Comparison of ENCODE assay signal across 9 mouse cellular contexts in genomic region chr15:102016787-102017186, GRCm38 (mm10). TPM values are rescaled to one million over a fixed set of nuclear protein-coding genes. Genes with fewer than 3 reads are reported as not detected.
DNase-seq lines count a peak whose midpoint lies in the region; ATAC-seq and TF ChIP-seq lines count a peak whose summit lies in the region.
"Had no signal": no experiment of that assay in that cellular context is flagged by ENCODE, and none has a peak within 500 bp of the region (broad histone marks: within the 10 kb centered on the region; RNA-seq: fewer than 3 reads in every experiment).

No protein-coding gene starts in this region.

- H3K4me2 ChIP-seq in intestine, embryonic 16.5 days (ENCODE audit: low read depth, low read length) = peak overlapping the region; percentile 36
- H3K4me2 ChIP-seq in liver, embryonic 12.5 days = no peak overlapping the region
- H3K4me2 ChIP-seq: hindbrain, embryonic 15.5 days had no signal

- WGBS in intestine, embryonic 16.5 days = 21% methylated on average over 7 of the region's 7 CpGs
- 42% methylated on average over 7 of the region's 7 CpGs for WGBS in liver, embryonic 12.5 days (ENCODE audit: insufficient replicate concordance)
- WGBS in small intestine, adult 2 months = 13% methylated on average over 7 of the region's 7 CpGs
- 14% methylated on average over 7 of the region's 7 CpGs for WGBS in limb, embryonic 10.5 days

- DNase-seq in ovary, postnatal 36 days (ENCODE audit: low spot score) = peak; percentile 35
- DNase-seq in ovary, postnatal 10 days (ENCODE audit: low spot score) = no peak
- no peak for DNase-seq in left cerebral cortex, adult 9 months (ENCODE audit: low spot score in 2 of 2)
- no peak for DNase-seq in limb, embryonic 10.5 days (ENCODE audit: low spot score)
- no peak for DNase-seq in embryo, embryonic 10 days (ENCODE audit: low spot score)

- H3K27me3 ChIP-seq in intestine, embryonic 16.5 days (replicated peaks; ENCODE audit: control insufficient read depth, insufficient read depth, low read length) = no peaks in the 10 kb centered on the region
- H3K27me3 ChIP-seq in liver, embryonic 12.5 days (replicated peaks) = 0 out of 2 replicates have a peak, but pooled peaks cover 4% of the 10 kb centered on the region
- H3K27me3 ChIP-seq in small intestine, adult 2 months (ENCODE audit: control insufficient read depth, insufficient read depth, low read length) = no peaks in the 10 kb centered on the region
- peaks cover 11% of the 10 kb centered on the region for H3K27me3 ChIP-seq in limb, embryonic 10.5 days (ENCODE audit: low read depth, poor library complexity, severe bottlenecking)
- H3K27me3 ChIP-seq: hindbrain, embryonic 15.5 days had no signal

- H3K9me3 ChIP-seq in intestine, embryonic 16.5 days (ENCODE audit: control insufficient read depth, low read length) = no peaks in the 10 kb centered on the region
- H3K9me3 ChIP-seq in liver, embryonic 12.5 days (replicated peaks) = no peaks in the 10 kb centered on the region
- H3K9me3 ChIP-seq in limb, embryonic 10.5 days (replicated peaks) = no peaks in the 10 kb centered on the region
- H3K9me3 ChIP-seq: hindbrain, embryonic 15.5 days had no signal

- peak overlapping the region; percentile 98 for H3K27ac ChIP-seq in intestine, embryonic 16.5 days (ENCODE audit: low read length)
- peak overlapping the region; percentile 61 for H3K27ac ChIP-seq in liver, embryonic 12.5 days
- peak overlapping the region; percentile 100 for H3K27ac ChIP-seq in small intestine, adult 2 months (ENCODE audit: insufficient read depth, low read depth, low read length)
- no peak overlapping the region for H3K27ac ChIP-seq in limb, embryonic 10.5 days
- H3K27ac ChIP-seq: hindbrain, embryonic 15.5 days had no signal

- H3K4me3 ChIP-seq in intestine, embryonic 16.5 days (ENCODE audit: low read length) = no peak overlapping the region
- no peak overlapping the region for H3K4me3 ChIP-seq in liver, embryonic 12.5 days
- peak overlapping the region; percentile 35 for H3K4me3 ChIP-seq in small intestine, adult 2 months (ENCODE audit: low read depth, low read length)
- H3K4me3 ChIP-seq in limb, embryonic 10.5 days = no peak overlapping the region
- H3K4me3 ChIP-seq: hindbrain, embryonic 15.5 days had no signal

- H3K4me1 ChIP-seq in intestine, embryonic 16.5 days (ENCODE audit: control insufficient read depth, insufficient read depth, low read length) = peaks cover 39% of the 10 kb centered on the region
- peaks cover 40% of the 10 kb centered on the region for H3K4me1 ChIP-seq in liver, embryonic 12.5 days
- H3K4me1 ChIP-seq in small intestine, adult 2 months (ENCODE audit: control insufficient read depth, insufficient read depth, insufficient read length, low read length) = peaks cover 28% of the 10 kb centered on the region
- peaks cover 39% of the 10 kb centered on the region for H3K4me1 ChIP-seq in limb, embryonic 10.5 days

- peak; percentile 45 for ATAC-seq in intestine, embryonic 16.5 days
- no peak for ATAC-seq in liver, embryonic 12.5 days

- H3K36me3 ChIP-seq in intestine, embryonic 16.5 days (ENCODE audit: control insufficient read depth, insufficient read depth, low read length) = no peaks in the 10 kb centered on the region
- no peaks in the 10 kb centered on the region for H3K36me3 ChIP-seq in liver, embryonic 12.5 days
- H3K36me3 ChIP-seq in small intestine, adult 2 months (ENCODE audit: control insufficient read depth, insufficient read depth, low read length) = no peaks in the 10 kb centered on the region
- no peaks in the 10 kb centered on the region for H3K36me3 ChIP-seq in limb, embryonic 10.5 days
- H3K36me3 ChIP-seq: hindbrain, embryonic 15.5 days had no signal

- peak; percentile 43; the same call in 1 of the 2 replicates for TF ChIP-seq POLR2A in small intestine, adult 2 months (IDR thresholded peaks at IDR 0.05; ENCODE audit: low read depth, low read length)

- no peak for TF ChIP-seq CTCF in small intestine, adult 2 months (IDR thresholded peaks at IDR 0.05; ENCODE audit: extremely low read depth, insufficient read length, insufficient replicate concordance, low read depth, low read length)

- peak overlapping the region; percentile 55 for H3K9ac ChIP-seq in intestine, embryonic 16.5 days (ENCODE audit: low read depth, low read length)
- no peak overlapping the region for H3K9ac ChIP-seq in liver, embryonic 12.5 days
- H3K9ac ChIP-seq: hindbrain, embryonic 15.5 days had no signal

RNA-seq across cellular contexts. Expression of gene Krt18, which starts 11.2 kb away (rescaled TPM):
- polyA plus RNA-seq in intestine, embryonic 16.5 days (2015; fragmentation: Nextera tagmentation; extraction: Ambion mirVana) = 353 and 370 TPM in 2 replicates
- 72.7 and 77.6 TPM in 2 replicates for polyA plus RNA-seq in liver, embryonic 12.5 days (2016; fragmentation: Nextera tagmentation; extraction: Ambion mirVana)
- polyA plus RNA-seq in small intestine, adult 2 months (2012; rRNA removed) = 141 and 200 TPM in 2 replicates
- 33.4 and 49.5 TPM in 2 replicates for polyA plus RNA-seq in limb, embryonic 10.5 days (2016; fragmentation: Nextera tagmentation; extraction: Ambion mirVana)

RNA-seq across cellular contexts. Expression of gene Krt8, which starts 12.5 kb away (rescaled TPM):
- 1,017 and 1,065 TPM in 2 replicates for polyA plus RNA-seq in intestine, embryonic 16.5 days (2015; fragmentation: Nextera tagmentation; extraction: Ambion mirVana)
- polyA plus RNA-seq in liver, embryonic 12.5 days (2016; fragmentation: Nextera tagmentation; extraction: Ambion mirVana) = 71.9 and 75.3 TPM in 2 replicates
- 1,332 and 3,924 TPM in 2 replicates for polyA plus RNA-seq in small intestine, adult 2 months (2012; rRNA removed)
- polyA plus RNA-seq in limb, embryonic 10.5 days (2016; fragmentation: Nextera tagmentation; extraction: Ambion mirVana) = 29.3 and 42.6 TPM in 2 replicates

RNA-seq across cellular contexts. Expression of gene Eif4b, which starts 56.8 kb away (rescaled TPM):
- polyA plus RNA-seq in intestine, embryonic 16.5 days (2015; fragmentation: Nextera tagmentation; extraction: Ambion mirVana) = 112 and 117 TPM in 2 replicates
- 91.7 and 91.8 TPM in 2 replicates for polyA plus RNA-seq in liver, embryonic 12.5 days (2016; fragmentation: Nextera tagmentation; extraction: Ambion mirVana)
- polyA plus RNA-seq in small intestine, adult 2 months (2012; rRNA removed) = 22.7 and 54.7 TPM in 2 replicates
- 133 and 140 TPM in 2 replicates for polyA plus RNA-seq in limb, embryonic 10.5 days (2016; fragmentation: Nextera tagmentation; extraction: Ambion mirVana)

Comparison
In these comparisons a context has a peak if more than half of its experiments do, and no peak if none do; other contexts are left out.
1. RNA of gene Krt8, which starts 12.5 kb away (polyA plus RNA-seq): 1,332 to 3,924 TPM in small intestine, adult 2 months and 1,017 to 1,065 TPM in intestine, embryonic 16.5 days; 71.9 to 75.3 TPM in liver, embryonic 12.5 days and 29.3 to 42.6 TPM in limb, embryonic 10.5 days; every median in the first group is over 10 times any median in the second.